Mouse (Mus musculus): ENCODE results near the gene Olfr71.

- TF ChIP-seq CTCF (IDR thresholded peaks at IDR 0.05; ENCODE audit: low read depth) = no peak
- no peak for TF ChIP-seq EP300 (IDR thresholded peaks at IDR 0.05; ENCODE audit: low read depth)
These were observed 31.5 kb downstream of the Olfr71 start for GRCm38 (mm10) chr4:43678541-43678940.

Measured in heart, postnatal 0 days (tissue).